In genomic region chr14:121556401-121557315, GRCm38 (mm10) we compare ENCODE assay signal across 28 mouse cellular contexts. TPM values are rescaled to one million over a fixed set of nuclear protein-coding genes. Genes with fewer than 3 reads are reported as not detected.
DNase-seq lines count a peak whose midpoint lies in the region; ATAC-seq and TF ChIP-seq lines count a peak whose summit lies in the region.
"Had no signal": no experiment of that assay in that cellular context is flagged by ENCODE, and none has a peak within 500 bp of the region (broad histone marks: within the 10 kb centered on the region; RNA-seq: fewer than 3 reads in every experiment).

No protein-coding gene starts in this region.

- H3K27me3 ChIP-seq in forebrain, embryonic 10.5 days (ENCODE audit: poor library complexity, severe bottlenecking) = no peaks in the 10 kb centered on the region
- no peaks in the 10 kb centered on the region for H3K27me3 ChIP-seq in forebrain, embryonic 14.5 days (replicated peaks; ENCODE audit: control insufficient read depth, insufficient read depth, low read length)
- peaks cover 5% of the 10 kb centered on the region; the same call in 1 of the 2 replicates for H3K27me3 ChIP-seq in embryonic facial prominence, embryonic 10.5 days (replicated peaks; ENCODE audit: low read depth, poor library complexity, severe bottlenecking)
- H3K27me3 ChIP-seq in embryonic facial prominence, embryonic 15.5 days = peaks cover 9% of the 10 kb centered on the region; the same call in 1 of the 2 replicates
- 0 out of 2 replicates have a peak, but pooled peaks cover 7% of the 10 kb centered on the region for H3K27me3 ChIP-seq in limb, embryonic 14.5 days (ENCODE audit: control insufficient read depth, insufficient read depth, low read length)
- H3K27me3 ChIP-seq: forebrain, embryonic 15.5 days; liver, embryonic 13.5 days; neural tube, embryonic 13.5 days; stomach, embryonic 15.5 days had no signal

- no peaks in the 10 kb centered on the region for H3K9me3 ChIP-seq in forebrain, embryonic 10.5 days
- no peaks in the 10 kb centered on the region for H3K9me3 ChIP-seq in forebrain, embryonic 14.5 days (replicated peaks; ENCODE audit: control insufficient read depth, low read length)
- H3K9me3 ChIP-seq in embryonic facial prominence, embryonic 10.5 days = no peaks in the 10 kb centered on the region
- no peaks in the 10 kb centered on the region for H3K9me3 ChIP-seq in embryonic facial prominence, embryonic 15.5 days (replicated peaks)
- no peaks in the 10 kb centered on the region for H3K9me3 ChIP-seq in limb, embryonic 14.5 days (ENCODE audit: control insufficient read depth, low read length)
- H3K9me3 ChIP-seq: forebrain, embryonic 15.5 days; liver, embryonic 13.5 days; megakaryocyte, embryonic 14.5 days; neural tube, embryonic 13.5 days; stomach, embryonic 15.5 days had no signal

- no peak for ATAC-seq in forebrain, embryonic 14.5 days
- ATAC-seq in embryonic facial prominence, embryonic 15.5 days (ENCODE audit: insufficient number of reproducible peaks, low FRiP score, low TSS enrichment, low read depth) = peak; percentile 45; the same call in 1 of the 2 replicates
- peak; percentile 61 for ATAC-seq in limb, embryonic 14.5 days (ENCODE audit: low FRiP score, low read depth)
- no peak for ATAC-seq in megakaryocyte progenitor cell, adult 5-6 weeks (replicated peaks; ENCODE audit: poor library complexity)
- ATAC-seq: CD4-positive, CD25-positive, alpha-beta regulatory T cell, adult 4 months; forebrain, embryonic 15.5 days had no signal

- WGBS in forebrain, embryonic 10.5 days = 79% methylated on average over 21 of the region's 21 CpGs
- WGBS in forebrain, embryonic 14.5 days = 90% methylated on average over 21 of the region's 21 CpGs
- 64% methylated on average over 21 of the region's 21 CpGs for WGBS in embryonic facial prominence, embryonic 10.5 days
- WGBS in embryonic facial prominence, embryonic 15.5 days = 45% methylated on average over 21 of the region's 21 CpGs
- WGBS in limb, embryonic 14.5 days = 32% methylated on average over 21 of the region's 21 CpGs

- H3K4me1 ChIP-seq in forebrain, embryonic 10.5 days = peaks cover 16% of the 10 kb centered on the region; the same call in 1 of the 2 replicates
- no peaks in the 10 kb centered on the region for H3K4me1 ChIP-seq in forebrain, embryonic 14.5 days (ENCODE audit: control insufficient read depth, insufficient read depth, low read length)
- H3K4me1 ChIP-seq in embryonic facial prominence, embryonic 10.5 days = peaks cover 17% of the 10 kb centered on the region
- peaks cover 6% of the 10 kb centered on the region; the same call in 1 of the 2 replicates for H3K4me1 ChIP-seq in embryonic facial prominence, embryonic 15.5 days
- peaks cover 7% of the 10 kb centered on the region for H3K4me1 ChIP-seq in limb, embryonic 14.5 days (ENCODE audit: control insufficient read depth, insufficient read depth, low read length)
- H3K4me1 ChIP-seq: forebrain, embryonic 15.5 days; liver, embryonic 13.5 days; megakaryocyte, embryonic 14.5 days; stomach, embryonic 15.5 days had no signal

- no peak overlapping the region for H3K4me2 ChIP-seq in forebrain, embryonic 14.5 days (ENCODE audit: low read length)
- H3K4me2 ChIP-seq in embryonic facial prominence, embryonic 15.5 days (replicated peaks) = 0 out of 2 replicates have a peak overlapping the region, but pooled peaks have one; percentile 8
- H3K4me2 ChIP-seq in limb, embryonic 14.5 days (replicated peaks; ENCODE audit: low read depth, low read length, severe bottlenecking) = peak overlapping the region; percentile 18; the same call in 1 of the 2 replicates
- H3K4me2 ChIP-seq: forebrain, embryonic 15.5 days; heart, embryonic 11.5 days; liver, embryonic 13.5 days; neural tube, embryonic 13.5 days; stomach, embryonic 15.5 days had no signal

- H3K4me3 ChIP-seq in forebrain, embryonic 10.5 days = no peak overlapping the region
- no peak overlapping the region for H3K4me3 ChIP-seq in forebrain, embryonic 14.5 days (ENCODE audit: low read depth, low read length)
- H3K4me3 ChIP-seq in embryonic facial prominence, embryonic 10.5 days = no peak overlapping the region
- no peak overlapping the region for H3K4me3 ChIP-seq in embryonic facial prominence, embryonic 15.5 days (replicated peaks)
- H3K4me3 ChIP-seq in limb, embryonic 14.5 days (replicated peaks; ENCODE audit: low read length) = no peak overlapping the region
- H3K4me3 ChIP-seq: forebrain, embryonic 15.5 days; left cerebral cortex, adult 2 months; liver, embryonic 13.5 days; megakaryocyte, embryonic 14.5 days; neural tube, embryonic 13.5 days; stomach, embryonic 15.5 days had no signal

- no peak for TF ChIP-seq POLR2A in limb, embryonic 14.5 days (IDR thresholded peaks at IDR 0.05; ENCODE audit: borderline replicate concordance, extremely low read depth, insufficient read depth, insufficient read length)

- H3K36me3 ChIP-seq in forebrain, embryonic 10.5 days (replicated peaks) = no peaks in the 10 kb centered on the region
- H3K36me3 ChIP-seq in forebrain, embryonic 14.5 days (ENCODE audit: control insufficient read depth, insufficient read depth, low read length) = no peaks in the 10 kb centered on the region
- H3K36me3 ChIP-seq in embryonic facial prominence, embryonic 10.5 days (replicated peaks) = peaks cover 2% of the 10 kb centered on the region; the same call in 1 of the 2 replicates
- H3K36me3 ChIP-seq in embryonic facial prominence, embryonic 15.5 days = peaks cover 12% of the 10 kb centered on the region
- H3K36me3 ChIP-seq in limb, embryonic 14.5 days (ENCODE audit: control insufficient read depth, insufficient read depth, low read length) = 0 out of 2 replicates have a peak, but pooled peaks cover 2% of the 10 kb centered on the region
- H3K36me3 ChIP-seq: forebrain, embryonic 15.5 days; liver, embryonic 13.5 days had no signal

- H3K9ac ChIP-seq in forebrain, embryonic 14.5 days (ENCODE audit: low read length) = no peak overlapping the region
- H3K9ac ChIP-seq in embryonic facial prominence, embryonic 15.5 days = no peak overlapping the region
- no peak overlapping the region for H3K9ac ChIP-seq in limb, embryonic 14.5 days (ENCODE audit: low read depth, low read length, severe bottlenecking)
- H3K9ac ChIP-seq: forebrain, embryonic 15.5 days; liver, embryonic 13.5 days; neural tube, embryonic 13.5 days; stomach, embryonic 15.5 days had no signal

- H3K27ac ChIP-seq in forebrain, embryonic 10.5 days = peak overlapping the region; percentile 20; the same call in 1 of the 2 replicates
- H3K27ac ChIP-seq in forebrain, embryonic 14.5 days (ENCODE audit: low read depth, low read length) = no peak overlapping the region
- H3K27ac ChIP-seq in embryonic facial prominence, embryonic 10.5 days (replicated peaks) = peak overlapping the region; percentile 37
- H3K27ac ChIP-seq in embryonic facial prominence, embryonic 15.5 days (replicated peaks) = peak overlapping the region; percentile 81
- no peak overlapping the region for H3K27ac ChIP-seq in limb, embryonic 14.5 days (replicated peaks; ENCODE audit: low read depth, low read length)
- H3K27ac ChIP-seq: forebrain, embryonic 15.5 days; left cerebral cortex, adult 2 months; liver, embryonic 13.5 days; neural tube, embryonic 13.5 days; stomach, embryonic 15.5 days had no signal

- no peak for DNase-seq in forebrain, embryonic 10.5 days (ENCODE audit: extremely low spot score, low spot score)
- no peak for DNase-seq in forebrain, embryonic 14.5 days (ENCODE audit: low spot score)
- peak; percentile 51 for DNase-seq in embryonic facial prominence, embryonic 10.5 days (ENCODE audit: low spot score)
- peak; percentile 49 for DNase-seq in limb, embryonic 14.5 days (ENCODE audit: low spot score)
- no peak for DNase-seq in layer of hippocampus, adult 9-11 months
- DNase-seq in ovary, adult 18-20 months (ENCODE audit: low spot score) = no peak
- DNase-seq: adrenal gland, postnatal 25 days; cerebellum, adult 11 months; cerebellum, adult 9-11 months; gastrocnemius, postnatal 14 days; heart, adult 11 months; kidney, adult 11 months; kidney, postnatal 4 days; liver, embryonic 13.5 days; lung, adult 2 months; right cerebral cortex, adult 18-20 months; thymus, postnatal 25 days had no signal

RNA-seq across cellular contexts. Expression of gene Slc15a1, which starts 51.6 kb away (rescaled TPM):
- not detected in 2 replicates for polyA plus RNA-seq in forebrain, embryonic 10.5 days (2016; fragmentation: Nextera tagmentation; extraction: Ambion mirVana)
- polyA plus RNA-seq in forebrain, embryonic 14.5 days (2014; fragmentation: Nextera tagmentation; extraction: Ambion mirVana) = not detected in 2 replicates
- polyA plus RNA-seq in embryonic facial prominence, embryonic 10.5 days (2016; fragmentation: Nextera tagmentation; extraction: Ambion mirVana) = 0.05 TPM in 1 of 2 replicates, not detected in the other
- polyA plus RNA-seq in embryonic facial prominence, embryonic 15.5 days (2015; fragmentation: Nextera tagmentation; extraction: Ambion mirVana) = 2.6 and 2.8 TPM in 2 replicates
- polyA plus RNA-seq in limb, embryonic 14.5 days (2012; rRNA removed) = 0.05 and 0.15 TPM in 2 replicates
- polyA plus RNA-seq in limb, embryonic 14.5 days (2014; fragmentation: Nextera tagmentation; extraction: Ambion mirVana) = 0.14 and 0.23 TPM in 2 replicates
- total RNA-seq in megakaryocyte progenitor cell, adult 5-6 weeks (2015) = not detected in 2 replicates
- total RNA-seq in megakaryocyte progenitor cell, adult 5-6 weeks (2017) = not detected in 2 replicates
- total RNA-seq: adrenal gland, postnatal 25 days; gastrocnemius, postnatal 14 days; hematopoietic stem cell, adult 5-6 weeks; left cerebral cortex, adult 2 months; left cerebral cortex, postnatal 36 days had no signal
- polyA plus RNA-seq: forebrain, embryonic 15.5 days; heart, embryonic 11.5 days; liver, embryonic 13.5 days; neural tube, embryonic 13.5 days had no signal

Comparison
In these comparisons a context has a peak if more than half of its experiments do, and no peak if none do; other contexts are left out.
1. H3K27ac ChIP-seq: peak in forebrain, embryonic 10.5 days (single experiment), embryonic facial prominence, embryonic 10.5 days (single experiment) and embryonic facial prominence, embryonic 15.5 days (single experiment); none in forebrain, embryonic 14.5 days (single experiment) and limb, embryonic 14.5 days (single experiment).
2. DNase-seq: peak in embryonic facial prominence, embryonic 10.5 days (single experiment) and limb, embryonic 14.5 days (single experiment); none in forebrain, embryonic 10.5 days (single experiment), forebrain, embryonic 14.5 days (single experiment), layer of hippocampus, adult 9-11 months (single experiment) and ovary, adult 18-20 months (single experiment).
3. ATAC-seq: peak in embryonic facial prominence, embryonic 15.5 days (single experiment) and limb, embryonic 14.5 days (single experiment); none in forebrain, embryonic 14.5 days (single experiment) and megakaryocyte progenitor cell, adult 5-6 weeks (single experiment).